Mouse (Mus musculus) heart, adult 2 months (tissue): Measurements from ENCODE around the gene Ssrp1. TPM values are rescaled to one million over a fixed set of nuclear protein-coding genes. Genes with fewer than 3 reads are reported as not detected.

ENCODE experiments used
- DNase-seq, 2 experiments: peaks; one replicate each; pipeline ENCODE4 v3.0.0; 2021
- H3K27ac ChIP-seq: fragments of 200-600 bp; 2 replicates; pipeline ENCODE4 v1.8.1; 2022
- H3K27me3 ChIP-seq: fragments of 200-500 bp; 2 replicates; pipeline ENCODE4 v1.6.1; 2012; ENCODE audit warnings: mild to moderate bottlenecking, low read length, inconsistent platforms, mixed read lengths; ENCODE audit not compliant: control insufficient read depth, insufficient read depth
- H3K36me3 ChIP-seq: fragments of 200-500 bp; 2 replicates; pipeline ENCODE4 v1.6.1; 2012; ENCODE audit warnings: low read length, inconsistent platforms; ENCODE audit not compliant: control insufficient read depth, insufficient read depth
- H3K4me1 ChIP-seq: fragments of 200-500 bp; 2 replicates; pipeline ENCODE4 v1.6.1; 2011; ENCODE audit warnings: low read length; ENCODE audit not compliant: control insufficient read depth, insufficient read depth
- H3K4me3 ChIP-seq: fragments of 200-600 bp; 2 replicates; pipeline ENCODE4 v1.8.1; 2022
- H3K79me2 ChIP-seq: fragments of 200-500 bp; replicated peaks from 2 replicates; pipeline ENCODE4 v1.6.1; 2012; ENCODE audit warnings: mild to moderate bottlenecking, inconsistent platforms, low read length, moderate library complexity, mixed read lengths; ENCODE audit not compliant: control insufficient read depth, insufficient read depth
- H3K9ac ChIP-seq: fragments of 200-500 bp; 2 replicates; pipeline ENCODE4 v1.6.1; 2012; ENCODE audit warnings: low read depth, mild to moderate bottlenecking, control low read depth, inconsistent platforms, low read length, mixed read lengths
- CTCF ChIP-seq: fragments of 200-600 bp; IDR thresholded peaks from 2 replicates; pipeline ENCODE4 v1.8.1; 2022; ENCODE audit warnings: antibody characterized with exemption, mild to moderate bottlenecking, moderate library complexity
- EP300 ChIP-seq: fragments of 200-500 bp; IDR thresholded peaks from 2 replicates; pipeline ENCODE4 v1.6.1; 2011; ENCODE audit warnings: low read depth, low read length, control low read depth; ENCODE audit not compliant: insufficient read depth
- POLR2A ChIP-seq: fragments of 200-500 bp; IDR thresholded peaks from 2 replicates; pipeline ENCODE4 v1.6.1; 2011; ENCODE audit warnings: mild to moderate bottlenecking, low read depth, low read length, control low read depth; ENCODE audit not compliant: insufficient read depth
- WGBS: fragments of 180-500 bp; shearing (Covaris S2); methylation state at CpG from one replicate; pipeline ENCODE4 v1.1.7; 2018; 5-methylcytosine and 5-hydroxymethylcytosine counted together
- intact Hi-C: fragments of 180-260 bp; cut with DNase I; formaldehyde crosslinking; loops from one replicate; pipeline ENCODE4 v1.15.1; 2025
- polyA plus RNA-seq: library from polyadenylated mRNA; depleted of rRNA; stranded (reverse); fragments of >200 nt; gene quantifications from 2 replicates; pipeline ENCODE4 v1.2.3, GENCODE M21; 2012
- total RNA-seq, 2 experiments: library from RNA; stranded (reverse); gene quantifications; 2 replicates each; pipeline ENCODE4 v1.2.3; 2021

The Ssrp1 gene
- total and polyA plus RNA-seq, 3 experiments: 38.8 to 39.6 (median 39.0) TPM

DNA sequence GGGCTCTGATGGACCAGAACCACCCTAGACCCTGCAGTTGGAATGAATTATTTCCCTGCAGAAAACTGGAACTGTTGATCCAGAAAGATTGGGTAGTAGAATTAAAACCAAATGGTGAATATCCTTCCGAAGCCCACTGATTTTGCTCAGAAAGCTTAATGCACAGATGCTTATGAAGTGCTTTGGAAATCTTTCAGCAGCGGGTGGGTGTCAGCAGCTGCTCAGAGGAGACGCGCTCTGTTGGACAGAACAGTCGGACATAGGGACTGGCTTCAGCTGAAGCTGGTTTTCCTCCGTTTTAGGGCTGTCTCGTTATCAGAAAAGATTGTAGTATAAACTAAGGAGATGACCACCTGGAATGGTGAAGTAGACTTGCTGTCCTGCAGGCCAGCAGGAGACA, 6.6 kb downstream of the Ssrp1 start:
- Histone ChIP-seq H3K36me3 (peaks cover 6% of the 10 kb centered on the region), H3K27me3 (no peaks in the 10 kb centered on the region), H3K27ac (no peak overlapping the region), H3K9ac (no peak overlapping the region), H3K4me3 (no peak overlapping the region), H3K79me2 (no peaks in the 10 kb centered on the region), H3K4me1 (peaks cover 3% of the 10 kb centered on the region)
- TF ChIP-seq EP300 (no peak), CTCF (no peak), POLR2A (no peak)
- no peak for DNase-seq
- intact Hi-C loops: no loop called here
- 89% methylated on average over 7 of the region's 7 CpGs for WGBS

DNA sequence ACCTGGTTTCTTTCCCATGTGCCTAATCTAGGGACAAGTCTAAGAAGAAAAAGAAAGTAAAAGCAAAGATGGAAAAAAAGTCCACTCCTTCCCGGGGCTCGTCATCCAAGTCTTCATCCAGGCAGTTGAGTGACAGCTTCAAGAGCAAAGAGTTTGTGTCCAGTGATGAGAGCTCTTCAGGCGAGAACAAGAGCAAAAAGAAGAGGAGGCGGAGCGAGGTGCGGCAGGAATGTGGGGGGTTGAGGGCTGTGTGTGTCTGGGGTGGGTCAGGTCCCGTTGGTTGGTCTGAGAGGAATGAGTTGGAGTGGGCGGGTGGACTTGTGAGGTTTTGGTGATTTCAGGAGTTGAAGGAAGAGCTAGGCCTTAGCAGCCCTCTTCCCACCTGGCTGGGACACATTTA, 9.2 kb downstream of the Ssrp1 start:
- WGBS: 82% methylated on average over 8 of the region's 8 CpGs
- DNase-seq: no peak
- Histone ChIP-seq H3K79me2 (no peaks in the 10 kb centered on the region), H3K27me3 (no peaks in the 10 kb centered on the region), H3K36me3 (peaks cover 6% of the 10 kb centered on the region; the same call in 1 of the 2 replicates), H3K4me3 (no peak overlapping the region), H3K9ac (no peak overlapping the region), H3K27ac (no peak overlapping the region), H3K4me1 (peaks cover 5% of the 10 kb centered on the region)
- intact Hi-C loops: no loop called here
- no peak for TF ChIP-seq CTCF
- no peak for TF ChIP-seq EP300
- no peak for TF ChIP-seq POLR2A

DNA sequence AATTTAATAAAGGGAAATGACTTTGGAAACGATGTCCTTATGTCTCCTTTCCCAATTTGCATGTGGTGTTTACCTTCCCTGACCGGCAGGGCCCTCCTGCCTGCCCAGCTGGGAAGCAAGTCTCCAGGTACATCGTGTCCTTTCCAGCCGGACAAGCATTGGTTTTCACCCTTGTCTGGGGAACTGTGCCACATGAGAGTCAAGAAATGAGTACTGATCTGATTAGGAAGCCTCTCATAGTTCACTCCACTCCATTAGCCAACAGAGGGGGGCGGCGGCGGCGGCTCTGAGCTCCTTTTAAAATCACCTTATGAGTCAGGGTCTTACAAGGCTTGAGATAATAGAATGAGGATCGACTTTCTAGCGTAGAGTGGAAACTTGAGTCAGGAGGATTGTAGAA, 10.0 kb downstream of the Ssrp1 start:
- intact Hi-C loops: loop anchor here (1.0 kb wide), 1 partner anchor 10 kb away; the partner anchor contains the start of genes P2rx3 and Ssrp1

DNA sequence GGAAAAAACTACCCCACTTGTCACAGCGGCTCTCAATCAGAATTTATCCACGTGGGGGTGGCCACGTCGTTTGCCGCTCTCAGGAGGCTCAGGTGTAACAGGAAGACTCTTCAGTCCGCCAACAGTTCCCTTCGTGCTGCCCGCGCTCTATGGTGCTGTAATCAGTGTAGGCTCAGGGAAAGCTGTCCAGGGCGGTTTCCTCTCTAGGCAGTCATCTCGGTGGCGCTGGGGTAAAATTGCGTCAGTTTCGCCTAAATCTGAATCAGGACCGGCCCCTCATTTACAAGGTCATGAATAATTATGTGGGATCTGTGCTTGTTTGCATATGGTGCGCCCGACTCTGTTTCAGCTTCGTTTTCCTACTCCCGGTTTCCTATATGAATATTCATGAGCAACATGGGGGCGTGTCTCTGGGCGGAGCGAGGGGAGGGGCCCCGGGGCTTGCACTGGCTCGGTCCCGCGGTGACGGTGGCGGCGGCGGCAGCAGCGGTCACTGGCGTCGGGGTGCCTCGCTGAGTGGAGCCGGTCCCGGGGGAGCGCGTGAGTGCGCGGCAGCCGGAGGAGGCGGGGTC, 10.6 kb downstream of the Ssrp1 start, which contains the start of gene Tnks1bp1:
TSS of gene Tnks1bp1 (plus strand) at position 427 of the 572 bp plus-strand sequence.
- Histone ChIP-seq H3K27me3 (no peaks in the 10 kb centered on the region), H3K4me3 (peak within 1 kb of the TSS; percentile 63), H3K27ac (peak within 1 kb of the TSS; percentile 94), H3K9ac (peak within 1 kb of the TSS; percentile 72), H3K79me2 (0 out of 2 replicates have a peak, but pooled peaks cover 1% of the 10 kb centered on the region), H3K36me3 (peaks cover 6% of the 10 kb centered on the region), H3K4me1 (peaks cover 7% of the 10 kb centered on the region)
- under 1% methylated on average over 42 of the region's 42 CpGs for WGBS
- peak; percentile 69; the same call in 1 of the 2 replicates for TF ChIP-seq POLR2A
- TF ChIP-seq CTCF: no peak
- TF ChIP-seq EP300: peak; percentile 74
- intact Hi-C loops: loop anchor here (1.0 to 2.0 kb wide), 2 partner anchors 10 to 51 kb away; partner anchors contain the start of genes P2rx3 and Ssrp1
- peak; percentile 99 for DNase-seq

More for the DNA sequence above, 10.0 kb downstream of the Ssrp1 start:
- H3K79me2 ChIP-seq: 0 out of 2 replicates have a peak, but pooled peaks cover under 1% of the 10 kb centered on the region
- H3K27me3 ChIP-seq: no peaks in the 10 kb centered on the region
- H3K4me1 ChIP-seq: peaks cover 7% of the 10 kb centered on the region
- WGBS: 46% methylated on average over 10 of the region's 10 CpGs
- H3K4me3 ChIP-seq: peak overlapping the region; percentile 63
- TF ChIP-seq EP300 (no peak), CTCF (no peak)
- DNase-seq: no peak
- H3K27ac ChIP-seq: peak overlapping the region; percentile 94
- peaks cover 6% of the 10 kb centered on the region; the same call in 1 of the 2 replicates for H3K36me3 ChIP-seq
- H3K9ac ChIP-seq: peak overlapping the region; percentile 53

DNA sequence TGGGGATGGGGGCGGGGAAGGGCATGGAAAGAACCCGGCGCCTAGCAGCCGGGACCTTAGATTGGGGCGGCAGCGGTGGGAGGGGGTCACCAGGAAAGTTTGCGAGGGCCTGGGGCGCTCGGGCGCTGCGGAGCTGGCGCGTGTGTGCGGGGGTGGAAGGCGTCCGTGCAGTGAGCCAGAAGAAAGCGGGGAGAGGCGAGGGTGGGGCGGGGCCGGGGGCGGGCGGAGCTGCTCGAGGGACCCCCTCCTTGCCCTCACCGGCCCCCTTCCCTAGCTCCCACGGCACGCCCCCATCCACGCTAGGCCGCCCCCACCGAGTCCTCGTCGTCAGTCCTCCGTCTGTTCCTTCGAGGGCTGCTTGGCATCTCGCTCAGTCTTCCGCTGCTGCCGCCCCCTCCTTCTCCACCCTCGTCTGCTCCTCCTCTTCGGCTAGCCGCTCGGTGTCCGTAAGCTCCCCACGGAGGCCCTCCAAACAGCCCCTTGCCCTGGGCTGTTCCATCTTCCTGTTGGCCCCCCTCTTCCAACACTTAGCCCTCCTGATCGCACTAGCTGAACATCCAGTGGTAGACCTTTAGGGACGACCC, 11.2 kb downstream of the Ssrp1 start:
- intact Hi-C loops: loop anchor here (2.0 kb wide), 1 partner anchor 51 kb away; no protein-coding TSS in a partner anchor

DNA sequence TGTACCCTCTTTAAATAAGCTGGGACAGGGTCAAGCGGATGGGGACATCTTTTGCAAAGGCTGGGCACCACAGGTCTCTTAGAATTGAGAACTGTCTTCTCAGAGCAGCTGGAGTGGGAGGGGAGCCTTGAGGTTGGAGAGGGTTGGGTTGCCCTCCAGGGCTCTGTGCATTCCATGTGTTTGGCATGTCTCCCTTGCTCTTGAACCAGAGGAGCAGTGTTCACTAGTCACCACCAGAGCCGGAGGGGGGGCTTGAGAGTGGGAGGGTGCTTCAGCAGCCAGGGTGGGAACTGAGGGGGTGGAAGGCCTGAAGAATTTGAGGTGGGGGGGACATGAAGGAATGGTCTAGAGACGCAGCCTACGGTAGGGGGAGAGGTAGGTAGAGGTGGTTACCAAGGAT, 12.2 kb downstream of the Ssrp1 start:
- H3K27ac ChIP-seq: peak overlapping the region; percentile 94
- no peaks in the 10 kb centered on the region for H3K27me3 ChIP-seq
- no peak for TF ChIP-seq CTCF
- no peak for TF ChIP-seq POLR2A
- TF ChIP-seq EP300: no peak
- peak in 1 of 2 experiments; percentile 40 for DNase-seq
- peak overlapping the region; percentile 63 for H3K4me3 ChIP-seq
- peaks cover 3% of the 10 kb centered on the region; the same call in 1 of the 2 replicates for H3K79me2 ChIP-seq
- intact Hi-C loops: loop anchor here (2.0 kb wide), 1 partner anchor 50 kb away; no protein-coding TSS in a partner anchor
- peaks cover 6% of the 10 kb centered on the region for H3K36me3 ChIP-seq
- peaks cover 8% of the 10 kb centered on the region for H3K4me1 ChIP-seq
- H3K9ac ChIP-seq: peak overlapping the region; percentile 25; the same call in 1 of the 2 replicates
- 59% methylated on average over 4 of the region's 4 CpGs for WGBS

More for the DNA sequence above, 11.2 kb downstream of the Ssrp1 start:
- TF ChIP-seq EP300 (no peak), CTCF (no peak), POLR2A (peak; percentile 57; the same call in 1 of the 2 replicates)
- DNase-seq: peak; percentile 82
- H3K79me2 ChIP-seq: peaks cover 3% of the 10 kb centered on the region; the same call in 1 of the 2 replicates
- H3K27me3 ChIP-seq: no peaks in the 10 kb centered on the region
- peak overlapping the region; percentile 72 for H3K9ac ChIP-seq
- peak overlapping the region; percentile 63 for H3K4me3 ChIP-seq
- H3K36me3 ChIP-seq: peaks cover 6% of the 10 kb centered on the region
- peak overlapping the region; percentile 94 for H3K27ac ChIP-seq
- WGBS: 2% methylated on average over 33 of the region's 44 CpGs
- peaks cover 8% of the 10 kb centered on the region for H3K4me1 ChIP-seq
